Mouse (Mus musculus): ENCODE measurements around the gene Arhgap44. TPM values are rescaled to one million over a fixed set of nuclear protein-coding genes. Genes with fewer than 3 reads are reported as not detected.

The Arhgap44 gene
- polyA plus RNA-seq (2014; fragmentation: Illumina TruSeq; extraction: RNeasy Lipid Tissue Mini Kit (QIAGEN cat#74804); ENCODE audit: low read depth, low replicate concordance): 0.32 TPM

GRCm38 (mm10) chr11:65162767-65163120 is at the start of gene Arhgap44:
Gene Arhgap44, minus strand, starts transcription at chr11:65162961.

GRCm38 (mm10) chr11:65159791-65160190 is 3.0 kb downstream of the Arhgap44 start, which contains the start of gene 1700086D15Rik:
Gene 1700086D15Rik, minus strand, starts transcription at chr11:65159891.

GRCm38 (mm10) chr11:64978720-64979488 is 183.9 kb downstream of the Arhgap44 start, which contains the start of gene Elac2:
Gene Elac2, plus strand, starts transcription at chr11:64979038.

Other genes with a start within 250 kb of the Arhgap44 start
- gene Elac2, start 183.9 kb downstream of the Arhgap44 start, polyA plus RNA-seq (2014; fragmentation: Illumina TruSeq; extraction: RNeasy Lipid Tissue Mini Kit (QIAGEN cat#74804); ENCODE audit: low read depth, low replicate concordance): 4.8 TPM
- not detected for gene 1700086D15Rik, start 3.1 kb downstream of the Arhgap44 start, polyA plus RNA-seq (2014; fragmentation: Illumina TruSeq; extraction: RNeasy Lipid Tissue Mini Kit (QIAGEN cat#74804); ENCODE audit: low read depth, low replicate concordance)
- 0.11 TPM for gene Myocd, start 107.0 kb upstream of the Arhgap44 start, polyA plus RNA-seq (2014; fragmentation: Illumina TruSeq; extraction: RNeasy Lipid Tissue Mini Kit (QIAGEN cat#74804); ENCODE audit: low read depth, low replicate concordance)

All from liver, adult 10 weeks (tissue).